Mouse (Mus musculus) central nervous system, embryonic 18 days (tissue): Measurements from ENCODE around the gene Wiz. TPM values are rescaled to one million over a fixed set of nuclear protein-coding genes. Genes with fewer than 3 reads are reported as not detected.

Experiments
- polyA plus RNA-seq: library from polyadenylated mRNA; depleted of rRNA; stranded (reverse); fragments of >200 nt; gene quantifications from 2 replicates; pipeline ENCODE4 v1.2.3, GENCODE M21; 2012; rRNA removed

The Wiz gene
- 56.9 and 67.6 TPM in 2 replicates for polyA plus RNA-seq

DNA sequence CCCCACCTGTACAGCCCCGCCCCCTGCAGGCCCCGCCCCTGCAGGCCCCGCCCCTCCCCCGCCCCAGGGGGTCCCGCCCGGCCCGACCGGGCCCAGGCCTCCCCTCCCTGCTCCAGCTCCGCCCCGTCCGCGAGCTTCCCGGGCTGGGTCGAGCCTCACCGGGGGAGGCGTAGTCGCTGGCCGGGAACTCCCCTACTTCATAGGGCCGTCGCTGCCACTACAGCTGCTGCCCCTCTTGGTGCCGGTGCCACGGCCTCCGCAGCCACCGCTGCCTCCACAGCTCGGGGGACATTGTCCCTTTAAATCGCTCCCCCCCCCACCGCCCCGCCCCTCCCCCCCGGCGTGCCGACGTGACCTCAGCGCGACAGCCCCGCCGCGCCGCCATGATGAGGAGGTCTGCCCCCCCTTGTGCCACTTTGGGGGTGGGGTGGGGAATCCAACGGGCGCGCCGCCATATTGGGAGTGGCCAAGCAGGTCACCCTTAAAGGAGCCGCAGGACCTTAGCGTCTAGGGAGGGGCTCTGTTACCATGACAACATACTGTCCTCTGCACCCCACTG is at the start of gene Wiz:
TSS of gene Wiz (minus strand) at position 339 of the 559 bp plus-strand sequence.

DNA sequence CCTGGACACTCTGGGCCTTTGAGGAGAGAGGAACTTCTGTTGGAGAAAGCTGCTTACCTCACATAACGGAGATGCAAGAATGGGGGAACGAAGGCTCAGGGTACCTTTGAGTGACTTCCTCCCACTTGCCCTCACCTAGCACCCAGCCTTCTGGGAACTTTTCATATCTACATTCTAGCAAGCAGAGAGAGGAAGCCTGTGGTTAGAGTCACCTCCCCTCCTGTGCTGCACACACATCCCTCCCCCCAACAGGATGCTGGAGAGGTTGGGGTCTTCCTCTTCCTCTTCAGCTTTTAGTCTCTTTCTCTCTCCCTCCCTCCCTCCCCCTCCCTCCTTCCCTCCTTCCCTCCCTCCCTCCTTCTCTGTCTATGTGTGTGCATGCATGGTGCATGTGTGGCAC is 34.8 kb upstream of the Wiz start, which contains the start of gene Pglyrp2:
TSS of gene Pglyrp2 (minus strand) at position 134 of the 400 bp plus-strand sequence.

DNA sequence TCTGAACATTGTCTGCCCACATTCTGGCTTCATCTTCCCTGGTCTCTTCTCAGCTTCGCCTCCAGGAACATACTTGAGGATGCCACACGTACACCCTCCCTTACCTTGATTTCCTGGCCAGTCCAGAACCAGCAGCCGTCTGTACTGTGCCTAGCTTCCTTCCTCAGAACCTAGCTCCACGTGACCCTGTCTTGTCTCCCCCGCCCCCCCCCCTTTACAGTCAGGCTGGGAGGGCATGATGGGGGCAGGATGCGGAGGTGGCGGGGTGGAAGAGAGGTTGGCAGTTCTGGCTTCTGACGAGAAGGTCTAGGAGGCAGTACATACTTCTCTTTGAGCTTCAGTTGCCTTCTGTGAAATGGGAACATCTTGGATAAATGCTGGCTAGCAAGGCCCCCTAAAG is 14.2 kb upstream of the Wiz start, which contains the start of gene Rasal3:
TSS of gene Rasal3 (minus strand) at position 167 of the 400 bp plus-strand sequence.

DNA sequence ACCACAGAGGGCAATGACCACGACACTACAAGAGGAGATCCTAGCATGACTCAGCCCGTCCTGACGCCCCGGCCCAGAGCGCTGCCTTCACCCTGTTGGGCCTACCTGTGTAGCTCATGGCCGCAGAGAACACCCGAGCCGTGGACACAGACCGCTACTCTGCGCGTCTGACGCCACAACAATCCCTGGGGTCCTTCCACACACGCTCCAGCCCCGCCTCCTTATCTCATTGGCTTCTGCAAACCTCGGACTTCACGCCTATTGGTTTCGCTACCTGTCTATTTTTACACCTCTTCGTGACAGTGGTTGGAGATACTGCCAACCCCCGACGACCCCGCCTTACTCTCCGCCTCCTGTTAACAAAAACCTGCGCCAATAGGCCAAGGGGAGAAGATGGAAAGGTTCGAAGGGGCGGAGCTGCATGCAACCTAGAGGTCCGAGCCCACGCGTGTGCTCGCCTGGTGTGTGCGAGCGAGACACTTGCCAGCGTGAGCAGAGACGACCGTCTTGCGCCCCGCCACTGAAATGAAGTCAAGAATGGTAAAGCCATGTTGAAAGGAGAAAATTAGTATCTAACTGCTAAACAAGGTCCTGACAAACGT is 38.8 kb downstream of the Wiz start, which contains the start of gene Akap8l:
TSS of gene Akap8l (minus strand) at position 226 of the 602 bp plus-strand sequence.

DNA sequence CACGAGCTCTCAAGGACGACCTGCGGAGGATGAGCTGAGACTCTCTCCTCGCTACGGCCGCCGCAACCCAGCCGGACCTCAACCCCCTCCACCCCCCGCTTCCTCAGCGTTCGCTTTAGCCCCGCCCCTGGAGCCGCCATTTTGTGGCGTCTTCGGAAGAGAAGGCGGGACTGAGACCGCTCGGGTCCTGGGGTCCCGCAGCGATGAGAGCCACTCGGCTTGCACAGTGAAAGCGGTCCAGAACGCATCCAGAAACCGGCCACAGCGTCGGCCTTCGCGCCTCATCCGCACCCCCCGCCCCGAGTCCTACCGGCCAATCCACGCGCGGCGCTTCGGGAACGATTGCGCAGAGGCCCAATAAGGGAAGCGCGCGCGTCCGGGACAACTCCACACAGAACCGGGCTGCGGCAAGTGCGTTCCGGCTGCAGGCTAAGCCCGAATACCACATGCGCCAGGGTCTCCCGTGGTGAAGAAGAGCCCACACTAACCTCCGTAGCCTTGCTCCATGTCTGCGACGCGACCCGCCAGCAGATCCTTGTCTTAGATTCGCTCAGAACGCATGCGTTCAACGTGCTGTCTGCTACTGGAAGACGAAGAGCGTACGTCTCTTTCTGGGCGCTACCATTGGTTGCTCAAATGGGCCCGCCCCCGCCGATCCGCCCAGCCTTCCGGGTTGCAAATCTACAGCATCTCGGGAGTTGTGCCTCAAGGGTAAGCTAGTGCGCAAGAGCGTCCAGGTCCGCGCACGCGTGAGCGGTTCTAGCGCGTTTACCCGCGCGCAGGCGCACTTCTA is 68.4 kb downstream of the Wiz start, which contains the start of gene Akap8:
TSS of gene Akap8 (minus strand) at position 642 of the 793 bp plus-strand sequence.

Other genes with a start within 250 kb of the Wiz start
- 14.8 and 16.8 TPM in 2 replicates for gene Notch3, start 222.6 kb downstream of the Wiz start, polyA plus RNA-seq
- gene Ephx3, start 199.9 kb downstream of the Wiz start, polyA plus RNA-seq: 0.27 and 0.44 TPM in 2 replicates
- 30.6 and 37.0 TPM in 2 replicates for gene Brd4, start 104.7 kb downstream of the Wiz start, polyA plus RNA-seq
- 114 and 115 TPM in 2 replicates for gene Akap8, start 68.2 kb downstream of the Wiz start, polyA plus RNA-seq
- 193 and 199 TPM in 2 replicates for gene Akap8l, start 38.8 kb downstream of the Wiz start, polyA plus RNA-seq
- gene Rasal3, start 14.1 kb upstream of the Wiz start, polyA plus RNA-seq: 0.52 and 0.70 TPM in 2 replicates
- not detected in 2 replicates for gene Pglyrp2, start 34.7 kb upstream of the Wiz start, polyA plus RNA-seq
- 0.60 and 0.65 TPM in 2 replicates for gene Cyp4f39, start 63.3 kb upstream of the Wiz start, polyA plus RNA-seq
- 10.0 and 11.0 TPM in 2 replicates for gene Cyp4f17, start 116.6 kb upstream of the Wiz start, polyA plus RNA-seq
- gene Cyp4f16, start 147.1 kb upstream of the Wiz start, polyA plus RNA-seq: 18.8 and 21.6 TPM in 2 replicates
- not detected in 2 replicates for gene Cyp4f37, start 231.9 kb upstream of the Wiz start, polyA plus RNA-seq